Mouse (Mus musculus) layer of hippocampus, postnatal 14 days (tissue): ENCODE data around the gene Olfr597. TPM values are rescaled to one million over a fixed set of nuclear protein-coding genes. Genes with fewer than 3 reads are reported as not detected.
"Not testable (repeated sequence)": the region's sequence is repeated elsewhere in the genome, so short reads cannot be mapped to it uniquely, and the experiment has no call there.

Experiments used
- DNase-seq, 2 experiments: peaks; one replicate each; pipeline ENCODE4 v3.0.0; 2021 to 2022; ENCODE audit warnings: low spot score in 2 of 2, mixed read lengths in 1 of 2
- long read RNA-seq, 2 experiments: library from polyadenylated mRNA; stranded (forward); transcript quantifications; one replicate each; pipeline ENCODE4 v2.0.0; 2021
- microRNA-seq, 2 experiments: library from miRNA; unstranded; fragments of <30 nt; microRNA quantifications; one replicate each; pipeline ENCODE4 v1.2.0; 2021
- total RNA-seq, 2 experiments: library from RNA; stranded (reverse); gene quantifications; 2 replicates each; pipeline ENCODE4 v1.2.3; 2021

The Olfr597 gene
- total RNA-seq, result not detected
- long read RNA-seq, experiment 1, result 0 reads
- long read RNA-seq, experiment 2, result 0 reads

GRCm38 (mm10) chr7:103316015-103316414 lies at the start of gene Olfr597:
Gene Olfr597 (plus strand): TSS chr7:103316315.
- not testable (repeated sequence) for DNase-seq

DNA sequence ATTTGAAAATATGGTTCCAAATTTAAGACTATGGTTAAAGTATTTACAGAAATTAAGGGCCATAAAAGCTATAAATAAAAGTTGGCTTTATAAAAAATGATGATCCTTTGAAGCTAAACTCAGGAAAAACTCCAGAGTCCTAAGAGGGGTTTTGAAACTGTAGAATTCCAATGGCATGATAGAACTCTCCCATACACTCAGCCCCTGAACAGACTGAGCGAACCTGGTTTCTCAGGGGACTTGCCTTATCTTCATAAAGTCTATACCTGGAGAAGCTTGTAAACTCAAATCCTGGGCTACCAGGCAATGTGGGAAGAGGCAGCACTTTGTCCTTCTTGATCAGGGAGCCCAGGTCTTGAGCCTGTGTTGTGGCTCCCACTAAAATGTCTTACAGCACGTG lies 10.8 kb upstream of the Olfr597 start, which contains the start of gene Olfr596:
Olfr596 (plus strand) TSS at position 301 of the 400 bp plus-strand sequence.
- not testable (repeated sequence) for DNase-seq

- DNase-seq, result no peak
These were observed 7.2 kb downstream of the Olfr597 start, which contains the start of gene Olfr598 for GRCm38 (mm10) chr7:103323268-103323667. Gene Olfr598 (plus strand): TSS chr7:103323568.

DNA sequence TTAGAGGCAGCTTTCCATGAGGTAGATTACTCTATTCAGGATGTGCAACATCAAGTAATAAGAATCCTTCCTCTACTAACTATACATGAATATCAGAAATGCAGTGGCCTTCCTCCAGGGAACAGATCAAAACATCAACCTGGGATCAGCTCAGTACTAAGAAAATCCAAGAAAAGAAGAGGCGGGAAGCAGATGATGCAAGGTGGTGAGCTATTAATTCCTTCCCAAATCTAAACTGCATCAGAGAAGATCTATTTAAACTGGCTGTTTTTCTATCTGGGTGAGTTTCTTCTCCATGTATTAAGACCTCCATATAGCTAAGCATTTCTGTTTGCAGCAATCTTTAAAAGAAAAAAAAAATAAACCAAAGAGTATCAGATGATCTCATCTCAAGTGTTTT lies 19.5 kb downstream of the Olfr597 start, which contains the start of gene Olfr599:
Olfr599 (plus strand) TSS at position 301 of the 400 bp plus-strand sequence.
- DNase-seq, result no peak

- no peak for DNase-seq
These were observed 33.5 kb downstream of the Olfr597 start, which contains the start of gene Olfr600 for GRCm38 (mm10) chr7:103349569-103349968. Gene Olfr600 (minus strand): TSS chr7:103349669.

GRCm38 (mm10) chr7:103362555-103362954 lies 46.4 kb downstream of the Olfr597 start, which contains the start of gene Olfr601:
Gene Olfr601 (minus strand): TSS chr7:103362655.
- DNase-seq, result no peak

Small RNAs within 50 kb of the gene (microRNA-seq; reads per million reads assigned to microRNA genes)
- gene Gm23550, result 0 reads per million in 2 experiments

Other genes starting within 250 kb of the Olfr597 start
- gene Olfr584, start 234.4 kb upstream of the Olfr597 start, total RNA-seq, result not detected
- not detected for gene Olfr585, start 218.6 kb upstream of the Olfr597 start, total RNA-seq
- gene Olfr586, start 190.7 kb upstream of the Olfr597 start, total RNA-seq, result not detected
- not detected for gene Olfr588-ps1, start 175.4 kb upstream of the Olfr597 start, total RNA-seq
- not detected for gene Olfr589, start 160.0 kb upstream of the Olfr597 start, total RNA-seq
- not detected for gene Olfr591, start 138.0 kb upstream of the Olfr597 start, total RNA-seq
- not detected for gene Olfr592, start 131.5 kb upstream of the Olfr597 start, total RNA-seq
- not detected for gene Olfr593, start 104.5 kb upstream of the Olfr597 start, total RNA-seq
- not detected for gene Olfr594, start 99.3 kb upstream of the Olfr597 start, total RNA-seq
- not detected for gene Usp17ld, start 63.8 kb upstream of the Olfr597 start, total RNA-seq
- not detected for gene Olfr596, start 10.7 kb upstream of the Olfr597 start, total RNA-seq
- not detected for gene Olfr598, start 7.3 kb downstream of the Olfr597 start, total RNA-seq
- not detected for gene Olfr599, start 19.6 kb downstream of the Olfr597 start, total RNA-seq
- not detected for gene Olfr600, start 33.4 kb downstream of the Olfr597 start, total RNA-seq
- gene Olfr601, start 46.3 kb downstream of the Olfr597 start, total RNA-seq, result not detected
- not detected for gene Olfr603, start 69.9 kb downstream of the Olfr597 start, total RNA-seq
- not detected for gene Usp17lc, start 98.8 kb downstream of the Olfr597 start, total RNA-seq
- gene Olfr605, start 129.1 kb downstream of the Olfr597 start, total RNA-seq, result not detected
- gene Olfr606, start 132.7 kb downstream of the Olfr597 start, total RNA-seq, result not detected
- gene Olfr607, start 147.8 kb downstream of the Olfr597 start, total RNA-seq, result not detected
- not detected for gene Olfr608, start 153.6 kb downstream of the Olfr597 start, total RNA-seq
- not detected for gene Olfr609, start 181.7 kb downstream of the Olfr597 start, total RNA-seq
- not detected for gene Olfr610, start 195.8 kb downstream of the Olfr597 start, total RNA-seq
- gene Olfr611, start 204.5 kb downstream of the Olfr597 start, total RNA-seq, result not detected
- not detected for gene Olfr612, start 226.4 kb downstream of the Olfr597 start, total RNA-seq
- gene Olfr613, start 231.8 kb downstream of the Olfr597 start, total RNA-seq, result not detected
- gene Olfr615, start 239.8 kb downstream of the Olfr597 start, total RNA-seq, result not detected